In genomic region chr12:26413961-26414411, GRCm38 (mm10) we compare ENCODE assay signal across 7 mouse cellular contexts. TPM values are rescaled to one million over a fixed set of nuclear protein-coding genes. Genes with fewer than 3 reads are reported as not detected.
A peak's percentile ranks its signal among the peaks of the same experiment; 100 is the strongest.
DNase-seq lines count a peak whose midpoint lies in the region; ATAC-seq and TF ChIP-seq lines count a peak whose summit lies in the region.

No protein-coding gene starts in this region.

- H3K9ac ChIP-seq in heart, embryonic 11.5 days (ENCODE audit: low read depth, low read length), result peak overlapping the region; percentile 88; the same call in 1 of the 2 replicates
- peak overlapping the region; percentile 95 for H3K9ac ChIP-seq in limb, embryonic 11.5 days (ENCODE audit: low read length)
- H3K9ac ChIP-seq in neural tube, embryonic 12.5 days, result peak overlapping the region; percentile 98

- no peak for TF ChIP-seq CTCF in E14TG2a.4 (conservative IDR thresholded peaks at IDR 0.05; ENCODE audit: low read length)

- peaks cover 15% of the 10 kb centered on the region for H3K4me1 ChIP-seq in E14TG2a.4 (replicated peaks; ENCODE audit: low read depth, low read length)
- peaks cover 16% of the 10 kb centered on the region for H3K4me1 ChIP-seq in heart, embryonic 11.5 days (ENCODE audit: control insufficient read depth, insufficient read depth, low read length)
- H3K4me1 ChIP-seq in limb, embryonic 11.5 days (ENCODE audit: control insufficient read depth, insufficient read depth, low read length), result peaks cover 16% of the 10 kb centered on the region
- H3K4me1 ChIP-seq in neural tube, embryonic 12.5 days, result peaks cover 28% of the 10 kb centered on the region

- H3K27ac ChIP-seq in heart, embryonic 11.5 days (ENCODE audit: low read depth, low read length), result no peak overlapping the region
- H3K27ac ChIP-seq in limb, embryonic 11.5 days (replicated peaks; ENCODE audit: low read depth, low read length), result peak overlapping the region; percentile 44
- H3K27ac ChIP-seq in neural tube, embryonic 12.5 days, result no peak overlapping the region

- peak overlapping the region; percentile 87 for H3K4me3 ChIP-seq in E14TG2a.4 (replicated peaks; ENCODE audit: low read length)
- H3K4me3 ChIP-seq in heart, embryonic 11.5 days (ENCODE audit: low read depth, low read length), result peak overlapping the region; percentile 86
- peak overlapping the region; percentile 93 for H3K4me3 ChIP-seq in limb, embryonic 11.5 days (ENCODE audit: low read depth, low read length)
- H3K4me3 ChIP-seq in neural tube, embryonic 12.5 days, result peak overlapping the region; percentile 87

- ATAC-seq in heart, embryonic 11.5 days (replicated peaks; ENCODE audit: insufficient number of reproducible peaks, low FRiP score, low TSS enrichment), result no peak
- no peak for ATAC-seq in limb, embryonic 11.5 days (ENCODE audit: insufficient number of reproducible peaks, low FRiP score, low TSS enrichment, low read depth)
- ATAC-seq in neural tube, embryonic 12.5 days (ENCODE audit: low FRiP score, low read depth), result peak; percentile 35; the same call in 1 of the 2 replicates

- 22% methylated on average over 8 of the region's 8 CpGs for WGBS in heart, embryonic 11.5 days (ENCODE audit: insufficient replicate concordance)
- 8% methylated on average over 8 of the region's 8 CpGs for WGBS in limb, embryonic 11.5 days
- 7% methylated on average over 8 of the region's 8 CpGs for WGBS in neural tube, embryonic 12.5 days

- H3K27me3 ChIP-seq in E14TG2a.4 (ENCODE audit: insufficient read depth, low read length), result peaks cover 25% of the 10 kb centered on the region
- H3K27me3 ChIP-seq in heart, embryonic 11.5 days (ENCODE audit: control insufficient read depth, insufficient read depth, low read length), result no peaks in the 10 kb centered on the region
- H3K27me3 ChIP-seq in limb, embryonic 11.5 days (ENCODE audit: control insufficient read depth, insufficient read depth, low read length), result no peaks in the 10 kb centered on the region
- no peaks in the 10 kb centered on the region for H3K27me3 ChIP-seq in neural tube, embryonic 12.5 days (replicated peaks)

- H3K9me3 ChIP-seq in E14TG2a.4 (ENCODE audit: low read length), result no peaks in the 10 kb centered on the region
- no peaks in the 10 kb centered on the region for H3K9me3 ChIP-seq in heart, embryonic 11.5 days (replicated peaks; ENCODE audit: control insufficient read depth, low read length)
- no peaks in the 10 kb centered on the region for H3K9me3 ChIP-seq in limb, embryonic 11.5 days (ENCODE audit: control insufficient read depth, low read length)
- no peaks in the 10 kb centered on the region for H3K9me3 ChIP-seq in neural tube, embryonic 12.5 days

- peak; percentile 38 for DNase-seq in NIH3T3 (ENCODE audit: low read depth)
- DNase-seq in limb, embryonic 11.5 days (ENCODE audit: low spot score), result peak; percentile 50
- DNase-seq in frontal cortex, adult 2 months (ENCODE audit: extremely low spot score in 1 of 2, low spot score in 1 of 2), result no peak
- no peak for DNase-seq in cerebellum, adult 11 months

- H3K36me3 ChIP-seq in E14TG2a.4 (ENCODE audit: insufficient read depth, low read length), result no peaks in the 10 kb centered on the region
- no peaks in the 10 kb centered on the region for H3K36me3 ChIP-seq in heart, embryonic 11.5 days (ENCODE audit: control insufficient read depth, insufficient read depth, low read length)
- no peaks in the 10 kb centered on the region for H3K36me3 ChIP-seq in limb, embryonic 11.5 days (ENCODE audit: control insufficient read depth, insufficient read depth, low read length)
- H3K36me3 ChIP-seq in neural tube, embryonic 12.5 days, result peaks cover under 1% of the 10 kb centered on the region; the same call in 1 of the 2 replicates

- peak overlapping the region; percentile 96 for H3K4me2 ChIP-seq in heart, embryonic 11.5 days
- H3K4me2 ChIP-seq in limb, embryonic 11.5 days (ENCODE audit: low read depth, severe bottlenecking), result peak overlapping the region; percentile 61
- H3K4me2 ChIP-seq in neural tube, embryonic 12.5 days (replicated peaks), result peak overlapping the region; percentile 76

RNA-seq across cellular contexts. Expression of gene Rnf144a, which starts 1.1 kb away (rescaled TPM):
- 4.6 and 7.4 TPM in 2 replicates for polyA plus RNA-seq in heart, embryonic 11.5 days (2014; fragmentation: Nextera tagmentation; extraction: Ambion mirVana)
- polyA plus RNA-seq in limb, embryonic 11.5 days (2014; fragmentation: Nextera tagmentation; extraction: Ambion mirVana), result 39.0 and 42.5 TPM in 2 replicates
- polyA plus RNA-seq in neural tube, embryonic 12.5 days (2016; fragmentation: Nextera tagmentation; extraction: Ambion mirVana), result 38.3 and 38.8 TPM in 2 replicates
- 15.6 and 16.1 TPM in 2 replicates for polyA plus RNA-seq in frontal cortex, adult 2 months (2012; rRNA removed)

RNA-seq across cellular contexts. Expression of gene Rsad2, which starts 42.3 kb away (rescaled TPM):
- 0.13 and 0.20 TPM in 2 replicates for polyA plus RNA-seq in heart, embryonic 11.5 days (2014; fragmentation: Nextera tagmentation; extraction: Ambion mirVana)
- polyA plus RNA-seq in limb, embryonic 11.5 days (2014; fragmentation: Nextera tagmentation; extraction: Ambion mirVana), result 0.54 and 0.60 TPM in 2 replicates
- polyA plus RNA-seq in neural tube, embryonic 12.5 days (2016; fragmentation: Nextera tagmentation; extraction: Ambion mirVana), result 0.60 and 0.67 TPM in 2 replicates
- 1.2 TPM in 2 replicates for polyA plus RNA-seq in frontal cortex, adult 2 months (2012; rRNA removed)

RNA-seq across cellular contexts. Expression of gene Cmpk2, which starts 55.0 kb away (rescaled TPM):
- polyA plus RNA-seq in heart, embryonic 11.5 days (2014; fragmentation: Nextera tagmentation; extraction: Ambion mirVana), result 9.1 and 9.3 TPM in 2 replicates
- polyA plus RNA-seq in limb, embryonic 11.5 days (2014; fragmentation: Nextera tagmentation; extraction: Ambion mirVana), result 5.6 and 7.5 TPM in 2 replicates
- polyA plus RNA-seq in neural tube, embryonic 12.5 days (2016; fragmentation: Nextera tagmentation; extraction: Ambion mirVana), result 8.9 and 9.1 TPM in 2 replicates
- polyA plus RNA-seq in frontal cortex, adult 2 months (2012; rRNA removed), result 12.6 and 14.8 TPM in 2 replicates

Comparison
In these comparisons a context has a peak if more than half of its experiments do, and no peak if none do; other contexts are left out.
1. DNase-seq: peak in NIH3T3 (single experiment) and limb, embryonic 11.5 days (single experiment); none in frontal cortex, adult 2 months (0 of 2) and cerebellum, adult 11 months (single experiment).
2. Peak in every context shown above with its lines, with median percentiles within 50 percentile points of each other: H3K4me3 ChIP-seq, H3K4me2 ChIP-seq and H3K9ac ChIP-seq.